Mouse (Mus musculus): Measurements from ENCODE around the gene Olfr1045.

DNA sequence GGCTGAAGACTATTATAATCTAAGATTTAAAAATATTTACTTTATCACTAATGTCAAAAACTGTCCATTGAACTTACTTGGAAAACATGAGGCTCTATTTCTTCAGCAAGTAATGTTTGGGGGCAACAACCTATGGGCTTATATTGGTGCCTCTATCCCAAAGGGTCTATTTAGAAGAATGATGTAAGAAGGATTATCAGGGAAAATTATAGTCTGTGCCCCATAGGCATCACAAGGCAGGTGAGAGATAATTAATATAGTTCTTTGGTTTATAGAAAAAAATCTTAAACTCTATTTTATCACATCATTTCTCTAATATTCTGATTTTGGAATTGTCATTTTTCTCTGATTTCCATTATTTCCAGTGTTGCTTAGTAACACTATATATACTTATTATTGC is 25.1 kb downstream of the Olfr1045 start, which contains the start of gene Olfr1044:
- TF ChIP-seq POLR2A (IDR thresholded peaks at IDR 0.05; ENCODE audit: low read depth, low read length) (no peak), CTCF (IDR thresholded peaks at IDR 0.05; ENCODE audit: extremely low read depth, insufficient read depth, insufficient read length, insufficient replicate concordance) (no peak)
